Mouse (Mus musculus) G1E (cell line): Measurements from ENCODE around the gene Dek.

Source experiments
- CTCF ChIP-seq: IDR thresholded peaks from 2 replicates; pipeline ENCODE4 v1.5.1; 2012; ENCODE audit warnings: low read depth, low read length, inconsistent platforms, mixed read lengths
- GATA1 ChIP-seq: IDR thresholded peaks from 2 replicates; pipeline ENCODE4 v1.6.1; 2012; ENCODE audit warnings: borderline replicate concordance, low read length, inconsistent platforms, mixed read lengths
- POLR2AphosphoS5 ChIP-seq: IDR thresholded peaks from 2 replicates; pipeline ENCODE4 v1.6.1; 2012; ENCODE audit warnings: low read depth, low read length, inconsistent platforms; ENCODE audit not compliant: insufficient replicate concordance
- TAL1 ChIP-seq: conservative IDR thresholded peaks from 2 replicates; pipeline ENCODE4 v1.6.1; 2012; ENCODE audit warnings: low read depth, low read length, inconsistent platforms, mixed read lengths

DNA sequence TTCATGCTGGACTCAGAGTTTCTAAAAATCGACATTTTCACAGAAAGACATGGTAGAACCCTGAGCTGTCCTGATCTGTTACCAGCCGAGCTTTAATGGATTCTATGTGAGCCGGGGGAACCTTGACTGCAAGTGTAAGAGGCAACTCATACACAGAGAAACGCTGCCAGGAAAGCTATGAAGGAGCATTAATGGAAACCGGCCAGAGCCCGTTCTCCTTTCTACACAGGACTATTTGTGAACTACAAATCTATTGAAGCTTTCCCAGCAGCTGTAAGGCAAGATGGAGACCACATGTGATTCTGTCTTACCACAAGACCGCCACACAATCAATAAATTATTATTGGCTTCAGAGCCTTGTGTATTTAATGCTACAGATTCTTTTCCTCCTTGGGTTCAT lies 29.7 kb upstream of the Dek start:
- TF ChIP-seq CTCF (no peak), GATA1 (no peak), POLR2AphosphoS5 (no peak), TAL1 (no peak)
